Mouse (Mus musculus) adrenal gland, postnatal 4 days (tissue): Measurements from ENCODE around the gene Rpl18. TPM values are rescaled to one million over a fixed set of nuclear protein-coding genes. Genes with fewer than 3 reads are reported as not detected.

Experiments
- DNase-seq, 2 experiments: peaks; one replicate each; pipeline ENCODE4 v3.0.0; 2021 to 2022; ENCODE audit warnings: low spot score in 2 of 2, mixed read lengths in 2 of 2
- total RNA-seq, 2 experiments: library from RNA; stranded (reverse); gene quantifications; 2 replicates each; pipeline ENCODE4 v1.2.3; 2021

Rpl18 gene
- total RNA-seq, 2 experiments from 2014 or later: 1,215 to 1,230 TPM

DNA sequence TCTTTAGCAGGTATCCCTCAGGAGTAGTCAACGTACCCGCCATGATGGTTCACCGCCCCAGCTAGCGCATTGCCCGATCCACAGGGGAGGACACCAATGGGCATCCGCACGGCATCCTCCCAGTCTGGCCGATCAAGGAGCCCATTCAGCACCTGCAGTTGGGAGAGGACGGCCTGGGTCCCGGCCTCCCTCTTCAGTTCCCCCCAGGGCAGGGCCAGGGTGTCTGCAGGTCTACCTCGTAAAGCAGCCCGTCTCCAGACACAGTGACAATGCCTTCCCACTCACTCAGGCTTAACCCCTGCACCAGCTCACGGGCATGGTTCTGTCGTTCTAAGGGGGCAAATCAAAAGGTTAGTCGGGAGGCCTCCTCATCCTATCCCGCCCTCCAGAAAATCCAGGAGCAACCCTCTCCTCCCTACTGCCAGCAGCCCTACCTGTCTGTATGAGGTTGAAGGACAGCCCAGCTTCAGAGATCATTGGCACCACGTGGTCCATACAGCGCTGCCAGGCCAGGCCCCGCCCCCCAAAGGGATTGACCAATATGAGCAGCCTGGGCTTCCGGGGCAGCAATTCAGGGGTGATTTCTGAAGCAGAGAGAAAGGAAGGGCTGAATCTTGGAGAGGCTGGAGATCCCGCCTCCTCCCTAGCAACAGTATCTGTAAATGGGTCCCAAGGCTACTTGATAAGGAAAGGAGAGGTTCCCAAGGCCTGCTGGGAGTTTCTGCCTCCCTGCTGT is 3.1 kb upstream of the Rpl18 start:
- DNase-seq: peak in 1 of 2 experiments; percentile 59

DNA sequence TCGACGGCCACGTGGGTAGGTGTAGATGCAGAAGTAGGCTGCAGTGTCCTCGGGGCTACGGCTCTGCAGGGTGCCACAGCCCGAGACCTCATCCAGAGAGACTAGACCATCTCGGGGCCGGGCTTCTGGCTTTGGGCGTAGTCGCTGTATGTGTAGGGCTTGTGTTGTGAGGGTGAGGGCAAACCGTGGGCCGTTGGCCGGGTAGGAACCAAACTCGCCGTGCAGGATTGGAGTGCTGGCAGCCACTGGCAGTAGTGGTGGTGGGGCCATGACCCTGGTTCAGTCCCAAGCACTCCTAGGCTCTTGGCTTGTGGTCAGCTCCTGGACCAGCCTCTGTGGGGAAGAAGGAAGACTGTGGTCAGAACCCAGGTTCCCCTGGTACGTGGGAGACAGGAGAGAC is 1.9 kb upstream of the Rpl18 start:
- DNase-seq: no peak

DNA sequence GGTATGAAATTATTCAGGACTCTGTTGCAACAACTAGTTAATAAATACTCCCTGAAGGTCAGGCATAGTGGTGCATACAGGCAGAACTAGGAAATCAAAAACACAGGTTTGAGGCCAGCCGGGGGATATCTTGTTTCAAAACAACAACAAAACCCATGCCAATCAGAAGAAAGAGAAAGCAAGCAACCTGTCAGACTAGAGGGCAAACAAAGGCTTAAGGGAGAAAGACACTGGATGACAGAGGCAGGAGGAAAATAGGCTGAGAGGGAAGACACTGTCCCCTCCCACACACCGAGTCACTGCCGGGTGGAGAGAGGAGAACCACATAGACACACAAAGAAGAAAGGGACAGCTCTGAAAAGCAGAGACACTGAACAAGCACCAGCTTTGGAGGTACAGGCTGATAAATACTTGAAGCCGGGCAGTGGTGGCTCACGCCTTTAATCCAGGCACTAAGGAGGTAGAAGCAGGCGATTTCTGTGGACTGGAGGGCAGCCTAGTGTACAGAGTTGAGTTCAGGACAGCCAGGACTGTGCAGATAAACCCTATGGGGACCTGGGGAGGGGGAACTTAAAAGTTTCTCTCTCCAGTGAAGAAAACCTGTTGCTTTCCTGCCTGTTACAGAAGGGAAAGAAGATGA is 1.3 kb upstream of the Rpl18 start:
- no peak for DNase-seq

- DNase-seq: no peak
Observed at GRCm38 (mm10) chr7:45714630-45715089, 597 bp upstream of the Rpl18 start.

GRCm38 (mm10) chr7:45715741-45716459 is 643 bp downstream of the Rpl18 start:
- no peak for DNase-seq

DNA sequence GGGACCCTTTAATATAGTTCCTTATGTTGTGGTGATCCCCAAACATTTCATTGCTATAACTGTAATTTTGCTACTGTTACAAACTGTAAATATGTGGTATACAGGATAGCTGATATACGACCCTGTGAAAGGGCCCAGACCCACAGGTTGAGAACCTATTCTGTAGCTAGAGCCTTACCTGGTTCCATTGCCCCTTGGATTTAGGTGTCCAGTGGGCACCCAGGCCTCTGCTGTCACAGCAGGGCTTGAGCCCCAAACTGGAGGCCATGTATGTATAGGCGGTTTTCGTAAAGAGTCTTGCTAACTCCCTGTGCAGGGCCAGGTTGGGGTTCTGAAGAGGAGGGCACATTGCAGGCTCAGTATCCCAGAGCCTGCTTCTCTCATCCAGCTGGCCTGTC is 1.2 kb downstream of the Rpl18 start:
- DNase-seq: no peak

- DNase-seq: peak in 1 of 2 experiments; percentile 2
Observed at GRCm38 (mm10) chr7:45716952-45717917, 2.0 kb downstream of the Rpl18 start.

DNA sequence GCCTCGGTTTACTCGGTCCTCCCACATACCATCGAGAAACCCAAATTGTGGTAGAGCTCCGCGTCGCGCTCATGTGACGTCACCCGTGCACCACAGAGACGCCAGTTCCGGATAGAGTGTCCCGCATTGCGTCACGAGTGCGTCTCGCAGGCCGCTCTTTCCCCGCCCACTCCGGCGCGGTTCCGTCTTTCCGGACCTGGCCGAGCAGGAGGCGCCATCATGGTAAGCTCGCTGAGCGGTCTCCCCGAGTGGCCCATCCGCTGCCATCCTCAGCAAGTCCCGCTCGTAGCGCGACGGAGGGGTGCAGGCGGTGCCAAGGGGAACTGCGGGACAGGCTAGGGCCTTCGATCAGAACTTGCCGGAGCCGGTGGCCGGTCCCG is 2.7 kb downstream of the Rpl18 start, which contains the start of gene Sphk2:
Gene Sphk2, minus strand, starts transcription at position 85 of the 380 bp plus-strand sequence.
- DNase-seq: peak; percentile 93 to 96

DNA sequence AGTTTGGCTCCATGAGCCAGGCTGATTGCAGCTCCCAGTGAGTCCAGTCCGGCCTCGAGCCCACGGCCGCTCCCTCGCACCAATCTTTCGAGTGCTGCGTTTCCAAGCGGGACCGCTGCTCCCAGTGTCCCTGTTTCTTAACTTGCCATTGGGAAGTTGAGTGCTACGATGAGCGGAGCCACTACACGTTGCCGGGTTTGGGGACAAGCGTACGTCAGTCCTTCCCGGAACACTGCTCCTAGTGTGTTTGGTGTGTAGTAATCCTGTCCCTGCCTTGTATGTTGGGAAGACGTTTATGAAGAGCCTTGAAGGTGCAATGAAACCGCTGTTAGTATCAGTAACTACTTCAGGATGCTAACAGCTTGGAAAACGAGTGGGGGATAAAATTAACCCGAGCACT is 3.1 kb downstream of the Rpl18 start:
- no peak for DNase-seq

GRCm38 (mm10) chr7:45719180-45719579 is 3.9 kb downstream of the Rpl18 start:
- DNase-seq: peak in 1 of 2 experiments; percentile 2

DNA sequence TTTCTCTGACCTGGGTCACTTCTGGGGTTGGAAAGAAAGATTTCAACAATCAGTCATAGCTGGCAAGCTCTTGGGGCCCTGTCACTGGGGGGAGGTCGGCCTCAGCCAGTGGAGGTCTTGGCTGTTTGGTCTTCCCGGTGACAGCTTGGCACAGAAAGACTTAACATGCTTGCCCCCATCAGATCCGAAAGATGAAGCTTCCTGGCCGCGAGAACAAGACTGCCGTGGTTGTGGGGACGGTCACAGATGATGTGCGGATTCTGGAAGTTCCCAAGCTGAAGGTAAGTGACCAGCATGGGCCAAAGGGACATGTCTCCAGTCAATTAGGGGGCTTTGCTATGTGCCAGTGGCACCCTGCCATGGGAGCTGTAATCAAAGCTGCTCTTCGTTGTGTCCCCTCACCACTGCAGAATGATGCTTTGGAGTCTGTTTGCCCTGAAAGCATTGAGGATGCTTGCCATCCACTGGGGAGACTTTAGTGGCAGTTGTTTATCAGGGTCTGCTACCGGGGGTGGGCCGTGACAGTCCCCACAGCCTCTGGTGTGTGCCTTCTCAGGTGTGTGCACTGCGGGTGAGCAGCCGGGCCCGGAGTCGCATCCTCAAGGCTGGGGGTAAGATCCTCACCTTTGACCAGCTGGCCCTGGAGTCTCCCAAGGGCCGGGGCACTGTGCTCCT is 4.6 kb downstream of the Rpl18 start:
- no peak for DNase-seq

DNA sequence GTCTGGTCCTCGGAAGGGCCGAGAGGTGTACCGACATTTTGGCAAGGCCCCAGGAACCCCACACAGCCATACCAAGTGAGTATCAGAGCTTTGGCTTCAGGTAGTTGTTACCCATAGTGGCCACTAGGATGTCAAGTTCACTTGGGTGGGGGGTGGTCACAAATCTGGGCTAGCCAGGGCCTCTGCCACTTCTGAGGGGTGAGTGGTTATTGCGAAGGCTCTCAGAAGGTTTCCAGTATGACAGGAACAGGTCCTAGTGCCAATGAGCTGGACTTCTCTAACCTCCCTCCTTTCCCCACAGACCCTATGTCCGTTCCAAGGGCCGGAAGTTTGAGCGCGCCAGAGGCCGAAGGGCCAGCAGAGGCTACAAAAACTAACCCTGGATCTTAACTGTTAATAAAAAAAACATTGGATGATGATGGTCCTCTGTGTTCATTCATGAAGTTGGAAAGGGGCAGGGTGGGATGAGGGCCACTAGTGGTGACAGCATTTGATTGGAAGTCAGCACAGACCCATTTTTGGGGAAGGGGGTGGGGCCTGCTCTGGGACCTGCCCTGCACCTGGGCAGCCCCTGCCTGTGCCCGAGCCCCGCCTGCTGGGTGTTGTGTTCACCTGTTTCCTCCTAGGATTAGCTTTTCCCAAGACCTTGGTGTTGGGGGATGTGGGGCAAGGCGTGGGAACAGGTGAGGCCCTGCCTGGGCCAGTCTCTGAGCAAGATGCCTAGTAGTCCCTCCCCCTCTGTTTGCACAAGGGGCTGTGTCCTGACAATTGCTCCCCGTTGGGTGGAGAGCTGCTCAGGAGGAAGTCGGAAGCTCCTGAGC is 5.4 kb downstream of the Rpl18 start, which contains the start of gene Fam83e:
Gene Fam83e, plus strand, starts transcription at position 800 of the 821 bp plus-strand sequence.
- DNase-seq: no peak

DNA sequence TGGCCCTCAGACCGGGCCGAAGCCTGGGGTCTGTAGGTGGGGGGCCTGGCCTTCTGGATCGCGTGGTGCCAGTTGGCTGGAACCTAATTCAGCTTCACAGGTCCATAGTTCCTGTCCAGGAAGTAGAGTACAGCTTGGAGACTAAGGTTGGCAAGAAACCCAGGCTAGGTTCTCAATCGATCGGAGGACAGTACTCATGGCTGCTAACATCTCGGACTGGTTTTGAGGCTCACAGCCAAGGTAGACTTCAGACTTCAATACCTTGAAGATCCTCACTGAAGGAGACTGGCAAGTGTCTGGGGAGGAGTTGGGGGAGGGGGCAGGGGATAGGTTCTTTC is 5.9 kb downstream of the Rpl18 start:
- DNase-seq: no peak

GRCm38 (mm10) chr7:45721642-45722347 is 6.5 kb downstream of the Rpl18 start:
- no peak for DNase-seq

DNA sequence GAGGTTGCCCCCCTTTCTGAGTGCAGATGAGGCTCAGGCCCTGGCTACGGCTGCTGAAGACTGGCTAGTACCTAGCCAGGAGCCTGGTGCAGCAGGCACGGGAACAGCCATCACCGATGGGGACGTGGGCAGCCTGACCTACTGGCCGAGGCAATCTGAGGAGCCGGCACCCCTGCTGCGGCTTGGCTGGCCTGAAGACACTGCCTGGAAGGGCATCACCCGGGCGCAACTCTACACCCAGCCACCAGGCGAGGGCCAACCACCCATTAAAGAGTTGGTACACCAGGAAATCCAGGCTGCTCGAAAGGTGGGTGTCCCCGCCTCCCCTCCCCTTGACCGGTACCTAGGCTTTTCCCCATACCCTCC is 7.1 kb downstream of the Rpl18 start:
- no peak for DNase-seq

DNA sequence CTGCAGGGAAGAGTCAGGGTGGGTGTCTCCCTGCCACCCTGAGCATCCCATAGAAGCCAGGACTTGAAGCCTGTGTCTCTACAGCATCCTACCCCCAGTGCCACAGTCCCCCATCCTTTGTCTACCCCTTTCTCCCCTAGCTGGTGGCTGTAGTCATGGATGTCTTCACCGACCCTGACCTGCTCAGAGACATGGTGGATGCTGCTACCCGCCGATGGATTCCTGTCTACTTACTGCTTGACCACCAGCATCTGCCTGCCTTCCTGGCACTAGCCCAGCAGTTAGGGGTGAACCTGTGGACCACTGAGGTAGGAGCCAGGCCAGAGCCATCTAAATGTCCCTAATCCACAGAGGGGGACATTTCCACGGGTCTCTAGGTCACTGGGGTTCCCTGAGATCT is 8.0 kb downstream of the Rpl18 start:
- DNase-seq: no peak

DNA sequence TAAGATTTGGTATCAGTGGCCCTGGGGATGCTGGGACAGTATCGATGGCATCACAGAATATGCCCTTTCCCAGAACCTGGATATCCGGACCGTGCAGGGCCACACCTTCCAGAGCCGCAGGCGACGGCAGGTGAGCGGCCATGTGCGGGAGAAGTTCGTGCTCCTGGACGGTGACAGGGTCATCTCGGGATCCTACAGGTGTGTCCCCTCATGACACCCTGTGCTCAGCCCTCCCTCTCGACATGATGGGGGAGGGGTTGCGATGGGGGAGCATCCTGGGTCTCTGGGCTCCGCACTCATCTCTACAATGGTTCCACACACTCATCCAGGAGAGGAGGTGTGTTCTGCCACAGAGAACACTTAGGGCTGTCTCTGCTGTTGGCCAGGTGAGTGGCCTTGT is 8.5 kb downstream of the Rpl18 start:
- no peak for DNase-seq

GRCm38 (mm10) chr7:45725151-45725550 is 9.9 kb downstream of the Rpl18 start:
- no peak for DNase-seq

- DNase-seq: no peak
Observed at GRCm38 (mm10) chr7:45725713-45726112, 10.5 kb downstream of the Rpl18 start, which contains the start of gene Spaca4. Spaca4 (minus strand) TSS chr7:45725813.
